Mouse (Mus musculus) embryonic facial prominence, embryonic 14.5 days (tissue): ENCODE results near the gene Pdgfra. TPM values are rescaled to one million over a fixed set of nuclear protein-coding genes. Genes with fewer than 3 reads are reported as not detected.

Experiments used
- ATAC-seq: fragments of 200-750 bp; cut with Nextera tagmentation; 2 replicates; pipeline ENCODE4 v1.8.0; 2017; ENCODE audit warnings: low read depth, moderate number of reproducible peaks, moderate TSS enrichment
- DNase-seq: peaks from one replicate; pipeline ENCODE4 v3.0.0-alpha.2; 2015; ENCODE audit warnings: low spot score
- H3K27ac ChIP-seq: fragments of 300-500 bp; sonication (generic); replicated peaks from 2 replicates; pipeline ENCODE4 v1.5.1; 2014; ENCODE audit warnings: low read depth, mild to moderate bottlenecking, low read length, moderate library complexity
- H3K27me3 ChIP-seq: fragments of 300-500 bp; sonication (generic); replicated peaks from 2 replicates; pipeline ENCODE4 v1.6.1; 2014; ENCODE audit warnings: low read length; ENCODE audit not compliant: control insufficient read depth, insufficient read depth
- H3K36me3 ChIP-seq: fragments of 300-500 bp; sonication (generic); 2 replicates; pipeline ENCODE4 v1.6.1; 2014; ENCODE audit warnings: low read length, mixed read lengths; ENCODE audit not compliant: control insufficient read depth, insufficient read depth
- H3K4me1 ChIP-seq: fragments of 300-500 bp; sonication (generic); 2 replicates; pipeline ENCODE4 v1.6.1; 2014; ENCODE audit warnings: antibody characterized with exemption, low read length; ENCODE audit not compliant: control insufficient read depth, insufficient read depth
- H3K4me2 ChIP-seq: fragments of 300-500 bp; sonication (generic); 2 replicates; pipeline ENCODE4 v1.6.1; 2014; ENCODE audit warnings: low read depth, mild to moderate bottlenecking, low read length, moderate library complexity, mixed read lengths
- H3K4me3 ChIP-seq: fragments of 300-500 bp; sonication (generic); 2 replicates; pipeline ENCODE4 v1.5.1; 2014; ENCODE audit warnings: low read depth, mild to moderate bottlenecking, low read length
- H3K9ac ChIP-seq: fragments of 300-500 bp; sonication (generic); 2 replicates; pipeline ENCODE4 v1.6.1; 2014; ENCODE audit warnings: low read depth, mild to moderate bottlenecking, low read length, moderate library complexity, mixed read lengths
- H3K9me3 ChIP-seq: fragments of 300-500 bp; sonication (generic); 2 replicates; pipeline ENCODE4 v1.6.1; 2016; ENCODE audit warnings: low read length; ENCODE audit not compliant: control insufficient read depth
- WGBS: fragments of 180-500 bp; shearing (Covaris S2); extraction: QIAGEN DNeasy Blood & Tissue Kit; methylation state at CpG from one replicate; pipeline ENCODE4 v1.1.7; 2014; 5-methylcytosine and 5-hydroxymethylcytosine counted together
- polyA plus RNA-seq: library from polyadenylated mRNA; unstranded; fragments of >200 nt; fragmentation: Nextera tagmentation; extraction: Ambion mirVana; gene quantifications from 2 replicates; pipeline ENCODE4 v1.2.1, GENCODE M21; 2014

Gene Pdgfra
- polyA plus RNA-seq, 1 experiment from 2014 or later = 81.3 TPM

- H3K9ac ChIP-seq = no peak overlapping the region
- H3K4me3 ChIP-seq = no peak overlapping the region
- no peaks in the 10 kb centered on the region for H3K27me3 ChIP-seq
- ATAC-seq (no peak), DNase-seq (peak; percentile 57)
- H3K4me2 ChIP-seq = no peak overlapping the region
- WGBS = 59% methylated on average over 6 of the region's 6 CpGs
- no peaks in the 10 kb centered on the region for H3K4me1 ChIP-seq
- no peaks in the 10 kb centered on the region for H3K9me3 ChIP-seq
- H3K36me3 ChIP-seq = no peaks in the 10 kb centered on the region
- H3K27ac ChIP-seq = no peak overlapping the region
Measured at GRCm38 (mm10) chr5:75214520-75214919, 62.4 kb downstream of the Pdgfra start.

GRCm38 (mm10) chr5:75214929-75215328, 62.8 kb downstream of the Pdgfra start:
- Histone ChIP-seq H3K9me3 (no peaks in the 10 kb centered on the region), H3K4me3 (no peak overlapping the region), H3K27me3 (no peaks in the 10 kb centered on the region), H3K36me3 (no peaks in the 10 kb centered on the region), H3K9ac (no peak overlapping the region), H3K4me2 (no peak overlapping the region), H3K27ac (no peak overlapping the region), H3K4me1 (no peaks in the 10 kb centered on the region)
- ATAC-seq (no peak), DNase-seq (no peak)
- 79% methylated on average over 7 of the region's 7 CpGs for WGBS

GRCm38 (mm10) chr5:75215678-75216256, 63.7 kb downstream of the Pdgfra start:
- Histone ChIP-seq H3K9me3 (no peaks in the 10 kb centered on the region), H3K4me1 (no peaks in the 10 kb centered on the region), H3K4me3 (no peak overlapping the region), H3K27me3 (no peaks in the 10 kb centered on the region), H3K36me3 (no peaks in the 10 kb centered on the region), H3K9ac (no peak overlapping the region), H3K27ac (no peak overlapping the region), H3K4me2 (no peak overlapping the region)
- DNase-seq = no peak
- 50% methylated on average over 7 of the region's 7 CpGs for WGBS
- ATAC-seq = no peak

- H3K27me3 ChIP-seq = no peaks in the 10 kb centered on the region
- no peaks in the 10 kb centered on the region for H3K4me1 ChIP-seq
- no peak overlapping the region for H3K9ac ChIP-seq
- H3K36me3 ChIP-seq = no peaks in the 10 kb centered on the region
- DNase-seq = no peak
- ATAC-seq = no peak
- no peak overlapping the region for H3K27ac ChIP-seq
- no peak overlapping the region for H3K4me3 ChIP-seq
- 73% methylated on average over 10 of the region's 10 CpGs for WGBS
- H3K9me3 ChIP-seq = no peaks in the 10 kb centered on the region
- H3K4me2 ChIP-seq = no peak overlapping the region
Measured at GRCm38 (mm10) chr5:75221610-75222009, 69.5 kb downstream of the Pdgfra start.

GRCm38 (mm10) chr5:75222491-75223265, 70.6 kb downstream of the Pdgfra start:
- no peak overlapping the region for H3K27ac ChIP-seq
- H3K4me1 ChIP-seq = no peaks in the 10 kb centered on the region
- H3K27me3 ChIP-seq = no peaks in the 10 kb centered on the region
- WGBS = 70% methylated on average over 10 of the region's 10 CpGs
- DNase-seq (no peak), ATAC-seq (no peak)
- no peak overlapping the region for H3K4me2 ChIP-seq
- no peak overlapping the region for H3K4me3 ChIP-seq
- H3K9ac ChIP-seq = no peak overlapping the region
- no peaks in the 10 kb centered on the region for H3K9me3 ChIP-seq
- H3K36me3 ChIP-seq = no peaks in the 10 kb centered on the region

- no peaks in the 10 kb centered on the region for H3K9me3 ChIP-seq
- no peak for ATAC-seq
- H3K4me3 ChIP-seq = no peak overlapping the region
- no peaks in the 10 kb centered on the region for H3K27me3 ChIP-seq
- H3K9ac ChIP-seq = no peak overlapping the region
- H3K4me1 ChIP-seq = no peaks in the 10 kb centered on the region
- H3K36me3 ChIP-seq = no peaks in the 10 kb centered on the region
- no peak overlapping the region for H3K4me2 ChIP-seq
- WGBS = 35% methylated on average over 2 of the region's 2 CpGs
- DNase-seq = peak; percentile 31
- no peak overlapping the region for H3K27ac ChIP-seq
Measured at GRCm38 (mm10) chr5:75238363-75238762, 86.3 kb downstream of the Pdgfra start.

GRCm38 (mm10) chr5:75238928-75239777, 87.1 kb downstream of the Pdgfra start:
- WGBS = 79% methylated on average over 15 of the region's 15 CpGs
- H3K9me3 ChIP-seq = no peaks in the 10 kb centered on the region
- H3K4me1 ChIP-seq = no peaks in the 10 kb centered on the region
- H3K36me3 ChIP-seq = no peaks in the 10 kb centered on the region
- H3K27me3 ChIP-seq = no peaks in the 10 kb centered on the region
- H3K4me2 ChIP-seq = no peak overlapping the region
- H3K4me3 ChIP-seq = no peak overlapping the region
- no peak overlapping the region for H3K9ac ChIP-seq
- H3K27ac ChIP-seq = no peak overlapping the region
- DNase-seq (no peak), ATAC-seq (no peak)

GRCm38 (mm10) chr5:75247070-75247740, 95.1 kb downstream of the Pdgfra start:
- no peak overlapping the region for H3K4me3 ChIP-seq
- ATAC-seq (no peak), DNase-seq (peak; percentile 33)
- H3K27me3 ChIP-seq = no peaks in the 10 kb centered on the region
- H3K4me1 ChIP-seq = no peaks in the 10 kb centered on the region
- WGBS = 52% methylated on average over 25 of the region's 25 CpGs
- no peak overlapping the region for H3K9ac ChIP-seq
- H3K9me3 ChIP-seq = no peaks in the 10 kb centered on the region
- no peaks in the 10 kb centered on the region for H3K36me3 ChIP-seq
- no peak overlapping the region for H3K27ac ChIP-seq
- peak overlapping the region; percentile 2 for H3K4me2 ChIP-seq
